Mouse (Mus musculus) stomach, embryonic 16.5 days (tissue): ENCODE measurements at regions not wholly inside any gene's neighbourhood (a gene's known extent, or its start where the extent isn't known, plus 50 kb on each side); places are given as distances from the start of the nearest gene placed in this dataset.

ENCODE experiments used
- ATAC-seq: fragments of 200-750 bp; cut with Nextera tagmentation; 2 replicates; pipeline ENCODE4 v1.8.0; 2017; ENCODE audit warnings: moderate number of reproducible peaks, moderate TSS enrichment; ENCODE audit not compliant: insufficient read depth, low FRiP score
- H3K27ac ChIP-seq: fragments of 300-500 bp; sonication (generic); 2 replicates; pipeline ENCODE4 v1.5.1; 2014; ENCODE audit warnings: low read length
- H3K27me3 ChIP-seq: fragments of 300-500 bp; sonication (generic); 2 replicates; pipeline ENCODE4 v1.6.1; 2014; ENCODE audit warnings: low read length, control low read depth, mixed read lengths; ENCODE audit not compliant: control insufficient read depth, insufficient read depth
- H3K36me3 ChIP-seq: fragments of 300-500 bp; sonication (generic); 2 replicates; pipeline ENCODE4 v1.6.1; 2014; ENCODE audit warnings: low read length; ENCODE audit not compliant: control insufficient read depth, insufficient read depth
- H3K4me1 ChIP-seq: fragments of 300-500 bp; sonication (generic); 2 replicates; pipeline ENCODE4 v1.6.1; 2014; ENCODE audit warnings: low read length, control low read depth, mixed read lengths; ENCODE audit not compliant: control insufficient read depth, insufficient read depth
- H3K4me2 ChIP-seq: fragments of 300-500 bp; sonication (generic); 2 replicates; pipeline ENCODE4 v1.6.1; 2014; ENCODE audit warnings: low read depth, low read length, mixed read lengths
- H3K4me3 ChIP-seq: fragments of 300-500 bp; sonication (generic); replicated peaks from 2 replicates; pipeline ENCODE4 v1.5.1; 2014; ENCODE audit warnings: mild to moderate bottlenecking, low read length
- H3K9ac ChIP-seq: fragments of 300-500 bp; sonication (generic); 2 replicates; pipeline ENCODE4 v1.6.1; 2014; ENCODE audit warnings: low read length
- H3K9me3 ChIP-seq: fragments of 300-500 bp; sonication (generic); replicated peaks from 2 replicates; pipeline ENCODE4 v1.6.1; 2016; ENCODE audit warnings: low read length, control low read depth; ENCODE audit not compliant: control insufficient read depth
- WGBS: fragments of 180-500 bp; shearing (Covaris S2); extraction: QIAGEN DNeasy Blood & Tissue Kit; methylation state at CpG from one replicate; pipeline ENCODE4 v1.1.7; 2014; 5-methylcytosine and 5-hydroxymethylcytosine counted together

GRCm38 (mm10) chr2:53276435-53276834 is 84.9 kb downstream of the Arl6ip6 start:
- no peaks in the 10 kb centered on the region for H3K4me1 ChIP-seq
- H3K9ac ChIP-seq = no peak overlapping the region
- H3K27me3 ChIP-seq = no peaks in the 10 kb centered on the region
- H3K27ac ChIP-seq = no peak overlapping the region
- no peaks in the 10 kb centered on the region for H3K36me3 ChIP-seq
- H3K4me2 ChIP-seq = no peak overlapping the region
- H3K4me3 ChIP-seq = no peak overlapping the region
- WGBS = 38% methylated on average over 1 of the region's 1 CpGs
- H3K9me3 ChIP-seq = no peaks in the 10 kb centered on the region
- no peak for ATAC-seq

- no peaks in the 10 kb centered on the region for H3K27me3 ChIP-seq
- H3K36me3 ChIP-seq = no peaks in the 10 kb centered on the region
- no peaks in the 10 kb centered on the region for H3K9me3 ChIP-seq
- no peak overlapping the region for H3K4me3 ChIP-seq
- ATAC-seq = no peak
- no peak overlapping the region for H3K27ac ChIP-seq
- H3K4me2 ChIP-seq = no peak overlapping the region
- 58% methylated on average over 2 of the region's 2 CpGs for WGBS
- H3K9ac ChIP-seq = no peak overlapping the region
- no peaks in the 10 kb centered on the region for H3K4me1 ChIP-seq
These were observed 110.3 kb downstream of the Arl6ip6 start for GRCm38 (mm10) chr2:53301712-53302423.

DNA sequence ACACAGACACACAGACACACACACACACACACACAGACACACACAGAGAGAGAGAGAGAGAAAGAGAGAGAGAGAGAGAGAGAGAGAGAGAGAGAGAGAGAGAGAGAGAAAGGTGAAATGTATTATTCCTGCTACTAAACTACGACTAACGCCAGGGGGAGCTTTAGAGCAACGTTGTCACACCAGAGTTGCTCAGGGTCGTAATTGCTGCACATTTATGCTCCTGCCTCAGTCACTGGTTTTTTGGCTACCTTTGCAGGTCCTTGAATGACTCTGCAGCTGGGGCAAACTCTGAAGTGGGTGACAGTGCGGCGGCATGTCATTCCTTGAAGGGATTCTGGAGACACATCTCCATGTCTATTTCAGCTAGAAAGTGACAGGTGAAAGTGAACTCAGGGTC is 139.2 kb downstream of the Arl6ip6 start:
- WGBS = 37% methylated on average over 6 of the region's 6 CpGs
- no peaks in the 10 kb centered on the region for H3K9me3 ChIP-seq
- no peaks in the 10 kb centered on the region for H3K4me1 ChIP-seq
- no peak overlapping the region for H3K4me3 ChIP-seq
- H3K9ac ChIP-seq = no peak overlapping the region
- H3K27ac ChIP-seq = no peak overlapping the region
- H3K4me2 ChIP-seq = no peak overlapping the region
- no peaks in the 10 kb centered on the region for H3K27me3 ChIP-seq
- no peaks in the 10 kb centered on the region for H3K36me3 ChIP-seq
- ATAC-seq = 0 out of 2 replicates have a peak, but pooled peaks have one; percentile 29

GRCm38 (mm10) chr2:53359026-53359425 is 167.5 kb downstream of the Arl6ip6 start:
- Histone ChIP-seq H3K27me3 (no peaks in the 10 kb centered on the region), H3K4me3 (no peak overlapping the region), H3K27ac (no peak overlapping the region), H3K9ac (no peak overlapping the region), H3K4me2 (no peak overlapping the region), H3K4me1 (no peaks in the 10 kb centered on the region), H3K36me3 (no peaks in the 10 kb centered on the region), H3K9me3 (no peaks in the 10 kb centered on the region)
- WGBS = 41% methylated on average over 2 of the region's 2 CpGs
- ATAC-seq = no peak

DNA sequence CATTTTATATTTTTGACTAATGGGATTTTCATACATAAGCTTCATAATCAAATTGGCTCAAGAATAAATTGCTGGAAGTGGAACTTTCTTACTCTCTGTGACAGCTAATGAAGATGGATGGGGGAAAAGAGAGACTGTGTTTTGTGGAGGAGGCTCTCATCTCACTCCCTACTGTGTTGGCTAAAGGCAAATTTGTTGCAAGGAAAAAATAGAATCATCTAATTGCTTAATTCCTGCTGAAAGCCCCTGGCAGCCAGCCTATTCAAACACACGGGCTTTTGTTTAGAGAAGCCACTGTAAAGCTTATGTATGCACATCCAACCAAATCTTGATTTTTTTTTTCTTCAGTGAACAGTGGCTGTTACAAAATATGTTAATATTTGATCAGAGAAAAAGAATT is 190.8 kb downstream of the Arl6ip6 start:
- WGBS = 15% methylated on average over 1 of the region's 1 CpGs
- H3K36me3 ChIP-seq = no peaks in the 10 kb centered on the region
- no peak overlapping the region for H3K9ac ChIP-seq
- no peak overlapping the region for H3K4me3 ChIP-seq
- H3K4me2 ChIP-seq = no peak overlapping the region
- H3K9me3 ChIP-seq = no peaks in the 10 kb centered on the region
- no peak overlapping the region for H3K27ac ChIP-seq
- no peaks in the 10 kb centered on the region for H3K4me1 ChIP-seq
- H3K27me3 ChIP-seq = no peaks in the 10 kb centered on the region
- no peak for ATAC-seq

DNA sequence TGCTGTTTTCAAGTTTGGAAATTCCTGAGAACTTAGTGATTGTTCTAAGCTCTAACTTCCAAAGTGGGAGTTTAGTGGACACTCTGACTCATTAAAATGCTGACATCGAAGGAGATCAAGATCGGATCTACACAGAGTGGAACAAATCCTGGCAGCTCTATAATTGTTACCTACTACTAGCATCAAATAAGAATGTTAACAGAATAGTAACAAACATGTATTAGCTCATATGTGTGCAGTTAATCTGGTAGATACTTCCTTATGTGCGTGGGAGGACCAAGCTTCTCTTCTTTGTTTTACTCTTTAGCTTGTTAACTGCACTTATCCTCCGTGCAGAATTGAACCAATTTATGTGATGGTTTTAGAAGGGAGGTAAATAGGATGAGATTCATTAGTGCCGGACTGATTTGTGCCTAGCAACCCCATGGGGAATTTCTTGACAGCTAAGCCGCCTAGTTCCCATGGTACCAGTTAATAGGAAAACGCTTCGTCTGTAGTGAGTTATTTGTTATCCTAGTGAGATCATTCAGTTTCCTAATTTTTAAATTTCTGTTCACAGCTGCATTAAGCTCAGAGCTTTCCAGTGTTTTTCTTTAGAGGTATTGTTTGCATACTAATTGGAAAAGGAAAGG is 193.1 kb downstream of the Arl6ip6 start:
- Histone ChIP-seq H3K27ac (no peak overlapping the region), H3K9me3 (no peaks in the 10 kb centered on the region), H3K4me3 (no peak overlapping the region), H3K4me2 (no peak overlapping the region), H3K36me3 (no peaks in the 10 kb centered on the region), H3K9ac (no peak overlapping the region), H3K4me1 (no peaks in the 10 kb centered on the region), H3K27me3 (no peaks in the 10 kb centered on the region)
- ATAC-seq = no peak
- WGBS = 81% methylated on average over 8 of the region's 8 CpGs

GRCm38 (mm10) chr2:53388652-53389051 is 197.1 kb downstream of the Arl6ip6 start:
- peak; percentile 21; the same call in 1 of the 2 replicates for ATAC-seq
- no peaks in the 10 kb centered on the region for H3K9me3 ChIP-seq
- WGBS = 81% methylated on average over 3 of the region's 3 CpGs
- no peak overlapping the region for H3K4me3 ChIP-seq
- no peak overlapping the region for H3K4me2 ChIP-seq
- H3K36me3 ChIP-seq = no peaks in the 10 kb centered on the region
- H3K27ac ChIP-seq = no peak overlapping the region
- H3K4me1 ChIP-seq = no peaks in the 10 kb centered on the region
- no peaks in the 10 kb centered on the region for H3K27me3 ChIP-seq
- H3K9ac ChIP-seq = no peak overlapping the region

DNA sequence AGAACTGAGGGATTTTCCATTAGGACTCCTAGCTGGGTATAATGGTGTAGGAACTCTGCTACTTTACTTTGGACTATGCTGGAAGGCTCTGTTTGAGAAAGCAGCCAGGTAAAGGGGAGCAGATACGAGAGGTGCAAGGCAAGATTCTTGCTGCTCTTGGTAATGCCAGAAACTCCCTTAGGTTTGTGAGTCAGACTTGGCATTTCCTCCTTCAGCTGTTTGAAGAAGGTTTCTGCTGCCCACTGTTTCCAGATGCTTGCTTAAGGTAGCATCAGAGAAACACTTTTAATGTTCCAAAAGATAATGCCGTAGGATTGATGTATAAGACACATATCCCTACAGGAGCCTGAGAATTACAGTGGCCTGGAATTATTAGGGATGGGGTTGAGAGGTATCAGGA is 222.9 kb downstream of the Arl6ip6 start:
- Histone ChIP-seq H3K4me1 (no peaks in the 10 kb centered on the region), H3K36me3 (no peaks in the 10 kb centered on the region), H3K27ac (no peak overlapping the region), H3K4me3 (no peak overlapping the region), H3K9ac (no peak overlapping the region), H3K9me3 (no peaks in the 10 kb centered on the region), H3K27me3 (no peaks in the 10 kb centered on the region), H3K4me2 (no peak overlapping the region)
- ATAC-seq = no peak
- 89% methylated on average over 2 of the region's 2 CpGs for whole genome bisulfite sequencing

- Histone ChIP-seq H3K36me3 (no peaks in the 10 kb centered on the region), H3K9me3 (no peaks in the 10 kb centered on the region), H3K27ac (no peak overlapping the region), H3K4me3 (no peak overlapping the region), H3K4me2 (no peak overlapping the region), H3K27me3 (no peaks in the 10 kb centered on the region), H3K4me1 (no peaks in the 10 kb centered on the region), H3K9ac (no peak overlapping the region)
- WGBS = 77% methylated on average over 5 of the region's 5 CpGs
- ATAC-seq = no peak
These were observed 245.7 kb downstream of the Arl6ip6 start for GRCm38 (mm10) chr2:53437046-53437815.
